Mouse (Mus musculus) hematopoietic stem cell, adult 5-6 weeks (primary cell): ENCODE measurements around the gene Fgf18. TPM values are rescaled to one million over a fixed set of nuclear protein-coding genes. Genes with fewer than 3 reads are reported as not detected.

Source experiments
- ATAC-seq, 2 experiments: fragments of 125-278 bp in 1 of 2; replicated peaks in 1 of 2; 2 replicates each; pipeline ENCODE4 v1.8.0; 2016 to 2017; ENCODE audit warnings: inconsistent platforms in 2 of 2, mild to moderate bottlenecking in 2 of 2, moderate number of reproducible peaks in 2 of 2, low read depth in 1 of 2, moderate TSS enrichment in 1 of 2; ENCODE audit not compliant: low FRiP score in 2 of 2, poor library complexity in 2 of 2, severe bottlenecking in 2 of 2, insufficient read depth in 1 of 2, low TSS enrichment in 1 of 2
- total RNA-seq: library from RNA; stranded (forward); fragments of 172-1452, 232-1000 nt; gene quantifications from 2 replicates; pipeline ENCODE4 v1.2.3, GENCODE M21; 2017

Gene Fgf18
- total RNA-seq, 1 experiment from 2014 or later = not detected

DNA sequence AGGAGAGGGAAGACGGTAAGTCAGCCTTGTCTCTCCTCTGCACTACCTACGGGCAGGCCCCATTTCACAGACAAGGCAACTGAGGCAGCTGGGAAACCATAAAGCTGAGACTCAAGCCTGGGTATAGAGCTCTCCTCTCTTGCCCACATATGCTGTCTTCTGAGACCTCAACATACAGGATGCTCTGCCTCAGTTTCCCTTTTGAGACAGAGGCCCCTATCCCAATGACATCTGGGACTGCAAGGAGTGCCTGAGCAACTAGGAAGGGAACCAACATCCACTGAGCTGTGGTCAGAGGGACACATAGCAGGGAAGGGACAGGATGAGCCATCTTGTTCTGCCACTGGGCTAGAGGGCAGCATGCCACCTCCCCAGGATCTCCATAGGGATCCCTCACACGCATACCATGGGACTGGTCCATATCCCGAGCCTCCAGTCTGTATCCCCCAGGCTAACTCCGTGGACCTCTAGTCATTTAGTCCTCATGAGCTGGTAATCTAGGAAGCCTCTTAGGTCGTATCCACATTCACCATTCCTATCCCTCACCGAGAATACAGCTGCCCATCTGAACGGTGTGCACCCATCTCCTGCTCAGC, 12.7 kb downstream of the Fgf18 start:
- no peak for ATAC-seq

DNA sequence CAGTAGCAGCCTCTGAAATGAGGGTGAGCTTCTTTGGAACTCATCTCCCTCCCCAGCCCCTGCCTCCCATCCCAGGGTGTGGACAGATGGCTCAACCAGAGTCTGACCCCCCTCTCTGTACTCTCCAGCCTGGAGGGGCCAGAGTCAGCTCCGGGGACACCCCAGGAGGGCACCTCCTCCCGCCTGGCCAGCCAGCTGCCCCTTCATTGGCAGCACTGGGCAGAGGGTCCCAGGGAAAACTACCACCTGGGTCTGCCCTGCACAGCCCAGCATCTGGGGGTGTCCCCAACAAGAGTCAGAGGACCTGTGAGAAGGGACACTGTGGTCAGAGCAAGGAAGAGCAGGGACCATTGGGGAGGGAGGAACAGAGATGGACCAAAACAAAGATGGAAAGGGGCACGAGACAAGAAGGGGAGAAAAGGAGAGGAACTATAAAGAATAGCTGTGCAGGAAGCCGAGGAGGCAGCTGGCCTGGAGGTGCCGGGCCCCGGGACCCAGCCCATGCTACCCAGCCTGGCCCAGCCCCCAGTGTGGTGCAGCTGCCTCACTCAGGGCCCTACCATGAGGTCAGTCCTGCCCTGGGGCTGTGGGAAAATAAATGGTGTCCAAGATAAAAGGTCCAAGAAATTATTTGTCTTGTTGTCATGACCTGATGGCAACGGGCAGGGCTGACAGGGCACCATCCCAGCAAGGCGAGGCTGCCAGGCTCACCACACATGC, 14.4 kb downstream of the Fgf18 start:
- no peak for ATAC-seq

DNA sequence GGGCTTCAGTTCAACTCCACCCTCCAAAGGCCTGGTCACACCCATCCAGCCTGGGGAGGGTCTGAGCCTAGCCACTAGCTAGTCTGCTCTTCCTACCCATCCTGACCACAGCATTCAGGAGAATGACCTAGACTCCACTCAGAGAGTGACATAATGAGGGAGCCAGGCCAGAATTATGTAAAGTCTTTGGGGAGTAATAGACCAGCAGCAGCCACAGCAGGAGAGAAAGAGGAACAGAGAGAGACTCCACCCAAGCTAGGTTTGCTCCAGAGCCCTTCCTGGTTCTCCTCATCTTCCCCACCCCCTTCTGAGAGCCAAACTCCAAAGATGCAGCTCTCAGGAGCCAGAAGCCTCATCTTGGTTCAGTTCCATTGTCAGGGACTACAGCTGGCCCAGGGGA, 20.1 kb downstream of the Fgf18 start:
- ATAC-seq = no peak

DNA sequence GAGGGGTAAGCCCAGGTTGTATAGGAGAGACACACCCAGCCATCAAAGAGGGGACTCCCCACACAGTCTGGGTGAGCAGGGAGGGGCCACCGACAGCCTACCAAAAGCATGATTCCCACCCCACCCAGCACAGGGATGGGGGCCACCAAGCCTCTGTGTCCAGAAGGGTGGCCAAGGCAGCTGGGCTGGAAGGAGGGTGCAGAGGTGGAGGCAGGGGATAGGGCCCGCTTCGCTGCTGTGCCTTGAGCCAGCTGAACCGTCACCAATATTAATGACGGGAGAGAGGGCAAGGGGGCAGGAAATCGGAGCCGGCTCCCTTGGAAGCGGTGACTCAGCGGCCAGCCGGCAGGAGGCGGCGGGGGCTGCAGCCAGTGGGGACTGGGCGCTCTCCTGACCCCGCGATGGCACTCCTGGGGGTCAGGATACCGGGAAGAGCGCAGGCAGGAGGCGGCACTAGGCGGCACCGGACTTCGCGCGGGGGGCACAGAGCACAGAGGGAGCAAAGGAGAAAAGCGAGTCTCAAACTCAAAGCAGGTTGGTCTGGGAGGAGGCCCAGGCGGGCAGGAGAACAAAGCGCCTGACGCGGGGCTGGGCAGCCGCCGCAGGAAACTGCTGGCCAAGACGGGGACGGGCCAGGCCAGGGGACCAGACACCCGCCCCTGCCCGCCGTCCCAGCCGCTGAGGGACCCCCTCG, 24.5 kb downstream of the Fgf18 start:
- ATAC-seq = peak in 1 of 2 experiments; percentile 20; a peak in 1 of 4 replicates

DNA sequence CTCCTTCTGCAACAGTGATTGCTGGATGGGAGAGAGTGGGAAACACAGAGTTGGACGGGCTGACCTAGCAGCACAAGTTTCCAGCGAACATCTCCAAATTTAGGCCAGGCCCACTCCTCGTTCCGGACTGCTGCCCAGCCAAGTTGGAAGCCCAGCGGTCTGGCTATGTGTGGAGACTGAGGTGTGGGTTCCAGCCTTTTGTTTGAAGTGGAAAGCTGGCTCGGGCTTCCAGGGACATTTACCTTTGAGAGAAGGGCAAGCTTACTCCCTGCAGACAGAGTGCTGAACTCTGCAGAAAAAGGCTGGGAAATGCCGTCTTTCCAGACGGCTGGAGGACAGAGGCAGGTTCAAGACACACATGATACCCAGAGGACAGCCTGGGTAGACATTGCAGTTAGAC, 27.6 kb downstream of the Fgf18 start:
- ATAC-seq = no peak

DNA sequence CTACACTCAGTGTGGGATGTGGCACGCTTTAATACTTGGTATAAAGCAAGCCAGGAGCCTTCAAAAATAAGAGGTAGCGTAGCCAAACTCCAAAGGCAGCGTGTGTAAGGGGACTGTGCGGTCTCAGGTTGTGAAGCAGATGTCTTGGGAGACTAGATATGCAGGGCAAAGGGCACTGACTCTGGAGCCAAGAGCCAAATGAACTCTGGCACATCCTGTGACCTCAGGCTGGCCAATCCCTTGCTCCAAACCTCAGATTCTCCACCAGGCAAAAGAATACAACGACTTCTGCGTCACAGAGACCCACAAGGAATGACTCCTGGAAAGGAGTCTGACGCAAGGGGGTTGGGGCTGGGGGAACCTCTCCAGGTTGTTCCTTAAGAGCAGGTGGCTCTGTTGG, 28.1 kb downstream of the Fgf18 start:
- no peak for ATAC-seq

DNA sequence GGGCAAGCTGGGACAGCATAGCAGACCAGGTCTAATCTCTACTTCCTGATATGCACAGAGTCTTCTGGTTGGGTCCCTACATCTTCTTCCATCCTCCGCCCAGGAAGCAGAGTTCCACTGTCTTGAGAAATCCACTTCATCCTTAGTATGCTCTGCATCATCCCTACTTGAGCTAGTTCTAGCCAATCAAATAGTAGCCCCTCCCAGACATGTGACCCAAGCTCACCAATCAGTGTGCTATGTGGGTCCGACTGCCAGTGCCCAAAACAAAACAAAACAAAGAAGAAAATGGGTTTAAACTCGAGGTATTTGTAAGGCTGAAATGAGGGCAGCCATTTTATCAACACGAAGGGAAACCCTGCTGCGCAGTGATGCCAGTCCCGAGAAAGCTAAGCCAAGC, 28.7 kb downstream of the Fgf18 start:
- ATAC-seq = no peak

DNA sequence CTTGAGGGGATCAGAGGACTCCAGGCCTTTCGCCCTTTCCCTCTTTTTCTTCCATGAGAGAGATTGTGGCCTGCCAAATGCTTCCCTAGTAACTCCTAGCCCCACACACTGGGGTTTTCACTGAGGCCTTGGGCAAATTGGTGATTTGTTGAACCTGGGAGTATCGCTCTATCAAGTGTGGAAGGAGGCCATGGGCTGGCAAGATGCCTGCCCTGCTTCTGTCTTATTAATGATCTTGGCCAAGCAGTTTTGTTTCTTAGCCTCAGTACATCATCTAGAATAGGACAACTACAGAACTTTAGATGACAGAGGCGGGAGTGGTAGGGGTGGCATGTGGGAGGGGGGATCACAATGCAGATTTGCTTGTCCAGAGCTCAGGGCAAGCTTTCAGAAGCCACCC, 31.4 kb downstream of the Fgf18 start:
- no peak for ATAC-seq

DNA sequence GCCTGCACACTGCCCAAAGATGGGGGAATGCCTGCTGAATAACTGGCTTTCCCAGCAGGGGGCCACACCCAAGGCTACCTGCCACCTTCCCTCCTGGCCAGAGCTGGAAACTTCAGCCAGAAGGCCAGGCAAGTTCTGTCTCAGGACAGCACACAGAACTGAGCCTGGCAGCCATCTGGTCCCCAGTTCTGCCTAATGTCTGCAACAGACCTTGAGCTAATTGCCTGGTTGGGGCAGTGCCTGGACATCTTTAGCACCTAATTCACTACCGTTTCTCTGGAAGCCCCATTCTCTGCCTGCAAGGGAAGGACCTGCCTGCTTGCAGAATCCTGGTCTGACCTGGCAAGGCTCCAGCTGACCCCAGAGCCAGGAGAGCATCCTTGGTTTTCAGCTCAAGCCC, 34.8 kb downstream of the Fgf18 start:
- no peak for ATAC-seq

DNA sequence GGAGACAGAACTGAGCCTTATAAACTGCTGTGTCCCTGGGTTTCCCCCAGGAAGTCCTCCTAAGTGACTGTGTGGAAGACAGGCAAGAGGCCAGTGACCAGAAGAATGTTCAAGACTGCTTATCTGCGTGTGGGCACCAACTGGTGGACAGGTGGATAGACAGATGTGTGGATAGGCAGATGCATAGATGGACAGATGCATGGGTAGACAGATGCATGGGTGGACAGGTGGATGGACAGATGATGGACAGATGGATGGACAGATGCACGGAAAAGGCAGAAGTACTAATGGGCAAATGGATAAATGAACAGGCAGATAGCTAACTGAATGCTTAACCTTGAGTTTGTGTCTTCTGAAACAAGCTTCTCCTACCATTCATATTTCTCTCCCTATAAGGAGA, 37.1 kb downstream of the Fgf18 start:
- ATAC-seq = no peak

DNA sequence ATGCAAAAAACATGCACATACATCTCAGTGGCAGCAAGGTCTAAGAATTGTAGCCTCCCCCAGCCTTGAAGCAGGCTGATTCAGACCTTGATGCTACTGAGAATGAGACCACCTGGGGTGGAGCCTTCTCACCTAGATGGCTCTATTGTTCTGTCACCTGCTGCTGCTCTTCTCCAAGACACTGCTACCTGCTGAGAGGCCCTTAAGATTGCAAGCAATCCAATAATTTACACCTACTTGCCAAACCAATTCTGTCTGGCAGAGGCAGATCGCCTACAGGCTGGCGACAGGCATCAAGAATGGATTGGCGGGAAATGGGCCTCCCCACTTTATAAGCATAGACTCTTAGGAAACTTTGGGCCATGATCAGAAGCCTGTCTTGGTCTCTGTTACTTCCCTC, 39.7 kb downstream of the Fgf18 start:
- ATAC-seq = no peak

DNA sequence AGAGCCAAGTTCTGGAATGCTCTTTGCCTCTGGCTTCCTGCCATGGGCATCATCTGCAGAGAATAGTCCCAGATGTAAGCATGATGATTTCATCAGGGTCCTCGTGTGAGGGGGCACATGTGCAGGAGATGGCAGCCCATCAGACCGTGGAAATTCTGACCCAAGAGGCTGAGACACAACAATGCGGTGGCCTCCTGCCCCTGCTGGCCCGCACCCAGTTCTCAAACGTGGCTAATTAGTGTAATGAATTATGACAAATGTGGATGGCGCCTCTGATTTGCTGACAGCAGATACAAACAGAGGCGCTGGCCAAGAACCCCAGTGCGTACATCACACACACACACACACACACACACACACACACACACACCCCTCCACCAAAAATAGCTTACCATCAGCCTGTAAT, 42.3 kb downstream of the Fgf18 start:
- ATAC-seq = no peak

DNA sequence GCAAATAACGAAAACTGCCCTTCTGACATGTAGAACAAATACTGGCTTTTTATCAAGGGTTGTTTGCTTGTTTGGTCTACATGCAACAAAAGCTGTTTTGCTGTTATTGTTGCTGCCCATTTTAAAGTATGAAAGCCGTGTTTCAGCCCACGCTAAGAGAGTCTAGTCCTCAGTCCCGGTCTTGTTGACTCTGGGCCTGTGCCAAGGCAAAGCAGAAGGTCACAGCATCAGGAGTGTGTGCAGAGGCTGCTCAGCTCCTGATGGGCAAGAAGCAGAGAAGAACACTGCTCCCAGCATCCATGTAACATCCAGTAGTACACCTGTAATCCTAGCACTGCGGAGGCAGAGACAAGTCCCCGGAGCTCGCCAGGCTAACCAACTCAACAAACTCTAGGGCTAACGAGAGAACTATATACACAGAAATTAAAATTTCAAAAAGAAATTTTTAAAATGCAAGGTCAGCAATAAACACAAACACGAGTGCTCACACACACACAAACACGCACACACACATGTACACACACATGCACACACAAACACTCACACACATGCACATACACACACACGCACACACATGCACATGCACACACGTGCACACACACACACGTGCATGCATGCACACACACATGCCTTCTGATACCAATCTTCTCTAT, 43.8 kb downstream of the Fgf18 start:
- no peak for ATAC-seq

DNA sequence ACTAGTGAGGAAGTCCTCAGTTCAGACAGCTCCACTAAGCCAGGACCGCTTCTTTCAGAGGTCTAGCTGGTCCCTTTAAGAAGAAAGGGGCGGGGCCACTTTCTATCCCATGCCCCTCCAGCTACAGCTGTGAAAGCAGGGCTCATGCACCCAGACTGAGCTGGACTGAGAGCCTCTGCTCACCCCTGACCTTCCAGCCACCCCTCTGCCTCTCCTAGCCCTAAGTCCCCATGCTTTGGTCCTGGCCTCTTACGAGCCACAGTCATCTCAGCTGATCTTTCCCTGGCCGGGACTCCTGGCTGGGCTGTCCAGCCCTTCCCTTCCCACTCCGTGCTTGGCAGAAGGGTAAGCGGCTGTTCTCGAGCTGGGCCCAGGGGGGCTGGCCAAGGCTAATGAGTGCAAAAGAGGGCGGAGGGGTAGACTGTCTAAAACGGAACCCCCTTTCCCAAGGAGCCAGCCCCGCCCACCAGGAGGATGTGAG, 47.1 kb downstream of the Fgf18 start:
- 0 out of 4 replicates have a peak, but pooled peaks of 1 of the 2 experiments have one; percentile 27 for ATAC-seq

DNA sequence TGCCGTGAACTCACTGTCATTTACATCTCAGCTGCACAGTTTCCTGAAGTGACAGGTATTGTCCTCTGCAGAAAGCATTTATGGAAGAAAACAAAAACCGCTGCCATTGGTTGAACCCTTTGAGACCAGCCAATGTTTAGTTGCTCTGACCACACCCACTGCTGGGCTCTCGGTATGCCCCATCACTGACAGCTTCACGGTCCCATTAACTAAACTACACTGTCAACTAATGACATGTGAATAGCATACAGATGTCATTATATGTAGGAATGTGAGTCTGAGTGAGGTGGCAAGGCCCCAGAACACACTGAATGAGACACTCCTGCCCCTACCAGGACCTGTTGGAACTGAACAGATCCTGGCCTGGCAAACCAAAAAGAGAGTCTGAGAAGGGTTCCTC, 47.8 kb downstream of the Fgf18 start:
- no peak for ATAC-seq

DNA sequence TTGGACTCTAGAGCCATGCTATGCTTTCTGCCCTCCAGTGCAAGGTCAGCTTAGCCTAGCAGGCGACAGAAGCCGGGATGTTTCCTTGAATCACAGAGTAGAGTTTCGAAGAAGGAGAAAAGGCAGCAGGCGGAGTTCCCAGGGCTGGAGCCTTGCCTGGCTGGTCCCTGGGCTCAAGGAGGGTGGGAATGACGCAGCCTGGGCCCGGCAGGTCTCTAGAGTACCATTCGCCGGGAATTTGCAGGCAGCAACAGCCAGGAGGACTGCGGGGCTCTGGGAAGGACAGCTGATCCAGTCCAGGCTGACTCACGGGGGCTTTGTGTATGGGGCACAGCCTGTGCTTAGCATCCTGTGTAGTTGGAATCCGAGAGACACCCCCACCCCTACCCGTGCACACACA, 48.8 kb downstream of the Fgf18 start:
- ATAC-seq = no peak

DNA sequence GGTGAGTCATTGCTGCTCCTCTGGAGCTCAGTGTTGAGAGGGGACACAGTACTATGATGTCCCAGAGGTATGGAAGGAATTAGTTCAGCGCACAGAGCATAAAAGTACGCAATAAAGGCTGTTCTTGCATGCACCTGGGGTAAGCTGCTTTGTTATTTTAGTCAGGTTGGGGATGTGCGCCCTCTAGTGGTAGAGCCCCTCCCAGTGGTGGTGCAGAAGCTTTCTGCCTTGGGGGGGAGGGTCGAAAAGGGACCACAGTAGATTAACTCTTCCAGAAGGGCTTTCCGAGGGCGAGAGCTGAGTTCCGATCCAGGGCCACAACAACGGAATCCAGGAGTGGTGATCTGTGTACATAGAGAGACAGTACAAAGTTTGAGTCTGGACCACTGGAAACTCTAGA, 49.3 kb downstream of the Fgf18 start:
- peak; percentile 49 to 53; a peak in 1 of 4 replicates for ATAC-seq

DNA sequence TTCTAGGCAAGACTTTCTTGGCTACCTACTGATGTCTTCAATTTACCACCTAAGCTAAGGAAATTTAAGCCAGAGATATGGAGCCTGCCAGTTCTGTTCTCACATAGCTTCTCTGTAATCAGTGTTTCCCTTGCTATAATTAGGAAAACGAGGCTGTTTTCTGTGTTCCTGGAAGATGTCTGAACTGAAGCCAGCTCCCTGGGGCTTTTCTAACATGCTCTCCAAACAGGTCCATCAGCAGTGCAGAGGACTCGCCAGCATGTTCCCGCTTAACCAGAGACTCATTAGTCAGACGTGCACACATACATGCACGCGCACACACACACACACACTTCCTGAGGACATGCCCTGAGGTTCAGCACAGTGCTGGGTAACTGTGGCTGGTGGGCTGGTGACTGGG, 57.3 kb downstream of the Fgf18 start:
- no peak for ATAC-seq
